Mouse (Mus musculus) E14TG2a.4 (cell line): ENCODE results near the gene Adh4.
"Not testable (repeated sequence)": the region's sequence is repeated elsewhere in the genome, so short reads cannot be mapped to it uniquely, and the experiment has no call there.

ENCODE experiments used
- H3K27me3 ChIP-seq: 2 replicates; pipeline ENCODE4 v1.6.1; 2014; ENCODE audit warnings: low read length, control low read depth; ENCODE audit not compliant: insufficient read depth
- H3K36me3 ChIP-seq: 2 replicates; pipeline ENCODE4 v1.6.1; 2014; ENCODE audit warnings: low read length, control low read depth; ENCODE audit not compliant: insufficient read depth
- H3K4me1 ChIP-seq: replicated peaks from 2 replicates; pipeline ENCODE4 v1.6.1; 2014; ENCODE audit warnings: low read depth, low read length, control low read depth
- H3K4me3 ChIP-seq: replicated peaks from 2 replicates; pipeline ENCODE4 v1.5.1; 2014; ENCODE audit warnings: mild to moderate bottlenecking, low read length
- H3K9me3 ChIP-seq: 2 replicates; pipeline ENCODE4 v1.6.1; 2014; ENCODE audit warnings: low read length, control low read depth
- CTCF ChIP-seq: conservative IDR thresholded peaks from 2 replicates; pipeline ENCODE4 v1.5.1; 2014; ENCODE audit warnings: low read length
- NANOG ChIP-seq: IDR thresholded peaks from 2 replicates; pipeline ENCODE4 v1.6.1; 2014; ENCODE audit warnings: borderline replicate concordance, low read length, mixed read lengths
- POU5F1 ChIP-seq: IDR thresholded peaks from 2 replicates; pipeline ENCODE4 v1.6.1; 2014; ENCODE audit warnings: low read length, borderline replicate concordance

Gene Adh4

DNA sequence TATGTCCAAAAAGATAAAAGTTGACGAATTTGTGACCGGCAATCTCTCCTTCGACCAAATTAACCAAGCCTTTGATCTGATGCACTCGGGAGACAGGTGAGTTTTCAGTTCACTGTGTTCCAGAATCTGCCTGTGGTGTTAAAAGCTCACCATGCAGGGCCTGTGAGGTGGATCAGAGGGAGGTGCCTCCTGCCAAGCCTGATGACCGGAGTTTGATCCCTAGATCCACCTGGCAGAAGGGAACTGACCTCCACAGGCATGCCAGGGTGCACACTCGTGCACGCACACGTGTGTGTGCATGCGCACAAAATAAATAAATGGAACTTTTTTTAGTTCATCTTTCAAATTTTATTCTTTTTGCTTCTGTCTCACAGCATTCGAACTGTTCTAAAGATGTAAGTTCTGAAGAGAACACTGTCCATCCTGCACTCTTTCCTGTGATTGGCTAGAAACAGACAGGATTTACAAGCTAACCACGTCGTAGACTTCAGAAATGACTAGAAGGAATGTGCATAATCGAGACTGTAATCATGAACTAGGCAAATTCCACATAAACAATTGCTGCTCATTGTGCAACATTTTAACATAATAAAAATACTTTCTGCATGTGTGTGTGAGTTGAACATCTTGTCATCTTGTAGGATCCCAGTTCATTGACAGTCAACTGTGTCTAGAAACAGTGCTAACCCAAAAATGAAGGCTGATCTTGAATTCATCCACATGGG lies 39.6 kb downstream of the Adh4 start:
- TF ChIP-seq POU5F1 (no peak), CTCF (no peak)
- no peaks in the 10 kb centered on the region for H3K27me3 ChIP-seq
- peaks cover 96% of the 10 kb centered on the region for H3K36me3 ChIP-seq
- H3K4me3 ChIP-seq, result no peak overlapping the region
- H3K4me1 ChIP-seq, result peaks cover 16% of the 10 kb centered on the region
- no peaks in the 10 kb centered on the region for H3K9me3 ChIP-seq

GRCm38 (mm10) chr3:138458441-138458840 lies 43.2 kb downstream of the Adh4 start:
- H3K4me1 ChIP-seq, result peaks cover 11% of the 10 kb centered on the region
- H3K36me3 ChIP-seq, result peaks cover 96% of the 10 kb centered on the region
- H3K9me3 ChIP-seq, result no peaks in the 10 kb centered on the region
- H3K4me3 ChIP-seq, result no peak overlapping the region
- no peaks in the 10 kb centered on the region for H3K27me3 ChIP-seq
- TF ChIP-seq POU5F1 (no peak), CTCF (no peak)

DNA sequence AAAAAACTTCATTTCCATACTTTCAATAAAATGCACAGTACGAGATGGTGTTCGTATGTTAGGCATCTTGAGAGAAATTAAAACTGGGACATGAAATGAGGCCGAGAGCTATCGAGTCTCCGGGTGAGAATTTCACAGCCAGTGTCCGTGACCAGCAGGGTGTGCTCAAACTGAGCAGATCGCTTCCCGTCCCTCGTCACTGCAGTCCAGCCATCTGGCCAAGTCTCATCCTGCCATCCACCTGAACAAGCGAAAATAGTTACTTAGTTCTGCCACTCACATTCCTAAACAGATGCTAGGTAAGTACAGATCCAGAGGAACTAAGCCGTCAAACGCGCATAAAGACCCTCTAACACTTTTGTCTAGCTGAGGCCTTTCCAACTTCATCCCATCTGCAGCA lies 45.0 kb downstream of the Adh4 start:
- H3K4me3 ChIP-seq, result no peak overlapping the region
- peaks cover 96% of the 10 kb centered on the region for H3K36me3 ChIP-seq
- peaks cover 11% of the 10 kb centered on the region for H3K4me1 ChIP-seq
- no peak for TF ChIP-seq POU5F1
- no peak for TF ChIP-seq NANOG
- no peak for TF ChIP-seq CTCF
- no peaks in the 10 kb centered on the region for H3K27me3 ChIP-seq
- H3K9me3 ChIP-seq, result no peaks in the 10 kb centered on the region

- no peak for TF ChIP-seq NANOG
- no peak for TF ChIP-seq CTCF
- TF ChIP-seq POU5F1, result no peak
- H3K9me3 ChIP-seq, result no peaks in the 10 kb centered on the region
- peaks cover 95% of the 10 kb centered on the region for H3K36me3 ChIP-seq
- H3K4me1 ChIP-seq, result no peaks in the 10 kb centered on the region
- H3K27me3 ChIP-seq, result no peaks in the 10 kb centered on the region
- H3K4me3 ChIP-seq, result no peak overlapping the region
Measured at GRCm38 (mm10) chr3:138461832-138462231, 46.6 kb downstream of the Adh4 start.

GRCm38 (mm10) chr3:138463137-138463536 lies 47.9 kb downstream of the Adh4 start:
- TF ChIP-seq CTCF (peak; percentile 38; the same call in 1 of the 2 replicates), POU5F1 (no peak)
- no peak overlapping the region for H3K4me3 ChIP-seq

GRCm38 (mm10) chr3:138463807-138464206 lies 48.5 kb downstream of the Adh4 start:
- Histone ChIP-seq H3K4me3 (no peak overlapping the region), H3K9me3 (no peaks in the 10 kb centered on the region), H3K27me3 (no peaks in the 10 kb centered on the region), H3K4me1 (no peaks in the 10 kb centered on the region), H3K36me3 (peaks cover 95% of the 10 kb centered on the region)
- no peak for TF ChIP-seq POU5F1
- TF ChIP-seq CTCF, result no peak
- TF ChIP-seq NANOG, result no peak

More at GRCm38 (mm10) chr3:138463137-138463536, 47.9 kb downstream of the Adh4 start:
- no peaks in the 10 kb centered on the region for H3K4me1 ChIP-seq
- H3K36me3 ChIP-seq, result peaks cover 95% of the 10 kb centered on the region
- no peaks in the 10 kb centered on the region for H3K27me3 ChIP-seq
- no peaks in the 10 kb centered on the region for H3K9me3 ChIP-seq

GRCm38 (mm10) chr3:138464573-138465147 lies 49.4 kb downstream of the Adh4 start:
- no peaks in the 10 kb centered on the region for H3K4me1 ChIP-seq
- H3K36me3 ChIP-seq, result peaks cover 96% of the 10 kb centered on the region
- no peaks in the 10 kb centered on the region for H3K9me3 ChIP-seq
- TF ChIP-seq NANOG, result no peak
- TF ChIP-seq POU5F1, result no peak
- no peak for TF ChIP-seq CTCF
- no peak overlapping the region for H3K4me3 ChIP-seq
- no peaks in the 10 kb centered on the region for H3K27me3 ChIP-seq

DNA sequence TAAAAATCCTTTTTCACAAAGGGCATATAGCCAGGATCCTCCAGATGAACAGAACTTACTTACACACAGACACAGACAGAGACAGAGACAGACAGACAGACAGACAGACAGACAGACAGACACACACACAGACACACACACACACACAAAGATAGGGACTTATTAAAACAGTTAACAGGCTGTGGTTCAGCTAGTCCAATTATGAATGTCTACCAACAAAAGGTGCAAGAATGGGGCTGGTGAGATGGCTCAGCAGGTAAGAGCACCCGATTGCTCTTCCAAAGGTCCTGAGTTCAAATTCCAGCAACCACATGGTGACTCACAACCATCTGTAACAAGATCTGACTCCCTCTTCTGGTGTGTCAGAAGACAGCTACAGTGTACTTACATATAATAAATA lies 51.4 kb downstream of the Adh4 start:
- not testable (repeated sequence) for H3K4me1 ChIP-seq, H3K4me3 ChIP-seq, H3K27me3 ChIP-seq, H3K9me3 ChIP-seq
- H3K36me3 ChIP-seq, result peaks cover 96% of the 10 kb centered on the region

- H3K27me3 ChIP-seq, result no peaks in the 10 kb centered on the region
Measured at GRCm38 (mm10) chr3:138471066-138471465, 55.8 kb downstream of the Adh4 start.

More at GRCm38 (mm10) chr3:138471066-138471465, 55.8 kb downstream of the Adh4 start:
- peaks cover 87% of the 10 kb centered on the region for H3K36me3 ChIP-seq
- no peak overlapping the region for H3K4me3 ChIP-seq
- TF ChIP-seq NANOG (no peak), POU5F1 (no peak), CTCF (no peak)
- H3K4me1 ChIP-seq, result no peaks in the 10 kb centered on the region
- H3K9me3 ChIP-seq, result no peaks in the 10 kb centered on the region
